Mouse (Mus musculus) neural tube, embryonic 12.5 days (tissue): ENCODE measurements at regions not wholly inside any gene's neighbourhood (a gene's known extent, or its start where the extent isn't known, plus 50 kb on each side); places are given as distances from the start of the nearest gene placed in this dataset.

Source experiments
- ATAC-seq: fragments of 200-750 bp; cut with Nextera tagmentation; 2 replicates; pipeline ENCODE4 v1.8.0; 2017; ENCODE audit warnings: low read depth, mild to moderate bottlenecking, moderate TSS enrichment, moderate library complexity; ENCODE audit not compliant: low FRiP score
- H3K27ac ChIP-seq: fragments of 300-500 bp; sonication (generic); 2 replicates; pipeline ENCODE4 v1.5.1; 2016
- H3K27me3 ChIP-seq: fragments of 300-500 bp; sonication (generic); replicated peaks from 2 replicates; pipeline ENCODE4 v1.6.1; 2016; ENCODE audit warnings: mild to moderate bottlenecking
- H3K36me3 ChIP-seq: fragments of 300-500 bp; sonication (generic); 2 replicates; pipeline ENCODE4 v1.6.1; 2016; ENCODE audit warnings: mild to moderate bottlenecking
- H3K4me1 ChIP-seq: fragments of 300-500 bp; sonication (generic); 2 replicates; pipeline ENCODE4 v1.6.1; 2016
- H3K4me2 ChIP-seq: fragments of 300-500 bp; sonication (generic); replicated peaks from 2 replicates; pipeline ENCODE4 v1.6.1; 2016; ENCODE audit warnings: mild to moderate bottlenecking
- H3K4me3 ChIP-seq: fragments of 300-500 bp; sonication (generic); 2 replicates; pipeline ENCODE4 v1.5.1; 2016
- H3K9ac ChIP-seq: fragments of 300-500 bp; sonication (generic); 2 replicates; pipeline ENCODE4 v1.6.1; 2016; ENCODE audit warnings: mild to moderate bottlenecking
- H3K9me3 ChIP-seq: fragments of 300-500 bp; sonication (generic); 2 replicates; pipeline ENCODE4 v1.6.1; 2016; ENCODE audit warnings: mild to moderate bottlenecking
- WGBS: fragments of 180-500 bp; shearing (Covaris S2); methylation state at CpG from one replicate; pipeline ENCODE4 v1.1.7; 2016; 5-methylcytosine and 5-hydroxymethylcytosine counted together

GRCm38 (mm10) chr2:44462619-44463329 is 464.7 kb downstream of the Gtdc1 start:
- Histone ChIP-seq H3K27me3 (no peaks in the 10 kb centered on the region), H3K9me3 (no peaks in the 10 kb centered on the region), H3K36me3 (no peaks in the 10 kb centered on the region), H3K4me3 (no peak overlapping the region), H3K4me1 (0 out of 2 replicates have a peak, but pooled peaks cover 3% of the 10 kb centered on the region), H3K4me2 (no peak overlapping the region), H3K27ac (no peak overlapping the region), H3K9ac (no peak overlapping the region)
- no peak for ATAC-seq
- 88% methylated on average over 13 of the region's 13 CpGs for WGBS

- Histone ChIP-seq H3K4me1 (0 out of 2 replicates have a peak, but pooled peaks cover 3% of the 10 kb centered on the region), H3K4me2 (no peak overlapping the region), H3K27me3 (no peaks in the 10 kb centered on the region), H3K9ac (no peak overlapping the region), H3K36me3 (no peaks in the 10 kb centered on the region), H3K9me3 (no peaks in the 10 kb centered on the region), H3K27ac (no peak overlapping the region), H3K4me3 (no peak overlapping the region)
- ATAC-seq = no peak
- WGBS = 71% methylated on average over 16 of the region's 16 CpGs
Measured at GRCm38 (mm10) chr2:44461289-44462250, 465.9 kb downstream of the Gtdc1 start.

- Histone ChIP-seq H3K4me3 (no peak overlapping the region), H3K27me3 (no peaks in the 10 kb centered on the region), H3K9ac (no peak overlapping the region), H3K4me1 (no peaks in the 10 kb centered on the region), H3K4me2 (no peak overlapping the region), H3K9me3 (no peaks in the 10 kb centered on the region), H3K36me3 (no peaks in the 10 kb centered on the region), H3K27ac (no peak overlapping the region)
- ATAC-seq = no peak
Measured at GRCm38 (mm10) chr2:44449471-44449870, 478.0 kb downstream of the Gtdc1 start.
